Mouse (Mus musculus) cerebellum, postnatal 10 days (tissue): ENCODE measurements around the gene Rab3il1.

Experiments used
- DNase-seq, 2 experiments: peaks; one replicate each; pipeline ENCODE4 v3.0.0; 2021; ENCODE audit warnings: mixed read lengths in 2 of 2

Gene Rab3il1

GRCm38 (mm10) chr19:10015442-10015841, 14.0 kb downstream of the Rab3il1 start:
- no peak for DNase-seq

- no peak for DNase-seq
Measured at GRCm38 (mm10) chr19:10016151-10016550, 14.7 kb downstream of the Rab3il1 start.

- peak; percentile 86 to 93 for DNase-seq
Measured at GRCm38 (mm10) chr19:10017637-10018526, 16.4 kb downstream of the Rab3il1 start.

DNA sequence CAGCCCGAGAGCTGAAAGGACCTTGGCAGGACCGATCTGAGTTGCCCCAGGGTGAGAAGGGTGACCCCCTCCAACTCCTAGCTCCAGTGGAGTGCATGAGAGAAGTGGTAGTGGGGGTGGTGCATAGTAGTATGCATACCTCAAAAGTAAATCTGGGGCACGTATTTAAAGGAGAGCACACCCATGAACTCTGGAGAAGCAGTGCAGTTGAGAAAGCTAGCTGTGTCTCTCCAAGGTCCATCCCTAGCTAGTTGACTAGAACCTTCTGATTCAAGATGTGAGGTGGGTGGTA, 17.0 kb downstream of the Rab3il1 start:
- no peak for DNase-seq

- no peak for DNase-seq
Measured at GRCm38 (mm10) chr19:10019214-10019760, 17.8 kb downstream of the Rab3il1 start.

GRCm38 (mm10) chr19:10021981-10022380, 20.5 kb downstream of the Rab3il1 start:
- DNase-seq, result no peak

DNA sequence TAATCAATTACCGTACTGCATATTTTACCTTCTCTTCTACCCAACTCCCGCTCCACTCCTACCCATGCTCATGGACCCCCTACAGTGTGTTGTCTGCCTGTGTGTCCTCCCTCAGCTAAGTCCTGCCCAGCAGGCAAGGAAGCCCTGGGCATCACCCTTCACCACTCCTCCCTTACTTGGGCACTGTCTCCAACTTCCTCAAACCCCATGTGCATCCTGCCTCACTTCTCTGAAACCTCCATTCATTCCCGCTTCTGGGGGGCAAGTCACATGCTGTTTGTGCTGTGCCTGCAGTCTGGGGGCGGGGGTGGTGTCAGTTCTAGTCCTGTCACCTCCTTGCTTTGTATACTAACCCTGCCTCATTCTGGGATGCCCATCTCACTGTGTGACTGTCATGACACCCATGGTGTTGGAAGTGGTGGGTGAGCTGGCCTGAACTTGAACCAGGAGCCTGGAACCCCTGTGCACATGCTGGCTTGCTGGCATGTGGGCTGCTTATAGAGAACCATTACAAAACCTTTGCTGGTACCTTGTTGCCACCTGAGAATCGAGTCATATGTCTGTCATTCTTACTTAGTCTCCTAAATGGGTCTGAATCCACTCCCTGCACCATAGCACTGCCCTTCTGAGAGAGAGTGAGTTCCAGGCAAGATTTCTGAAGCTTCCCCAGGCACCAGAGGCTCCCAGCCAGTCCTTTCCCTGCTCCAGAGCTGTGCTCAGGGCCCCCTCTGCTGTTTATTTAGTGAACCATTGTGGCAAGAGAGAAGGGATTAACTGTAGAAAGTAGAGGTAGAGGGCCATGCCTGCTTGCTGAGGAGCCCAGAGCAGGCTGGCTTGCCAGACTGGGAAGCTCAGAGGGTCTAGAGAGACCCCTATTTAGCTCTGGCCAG, 21.2 kb downstream of the Rab3il1 start:
- DNase-seq, result peak; percentile 61 to 67

GRCm38 (mm10) chr19:10023304-10023758, 21.9 kb downstream of the Rab3il1 start:
- DNase-seq, result no peak

GRCm38 (mm10) chr19:10025169-10025875, 23.9 kb downstream of the Rab3il1 start:
- DNase-seq, result peak; percentile 81 to 90

GRCm38 (mm10) chr19:10029746-10030145, 28.3 kb downstream of the Rab3il1 start:
- DNase-seq, result no peak

GRCm38 (mm10) chr19:10033211-10033973, 31.9 kb downstream of the Rab3il1 start:
- peak; percentile 76 to 84 for DNase-seq

GRCm38 (mm10) chr19:10034356-10034755, 32.9 kb downstream of the Rab3il1 start:
- DNase-seq, result no peak

DNA sequence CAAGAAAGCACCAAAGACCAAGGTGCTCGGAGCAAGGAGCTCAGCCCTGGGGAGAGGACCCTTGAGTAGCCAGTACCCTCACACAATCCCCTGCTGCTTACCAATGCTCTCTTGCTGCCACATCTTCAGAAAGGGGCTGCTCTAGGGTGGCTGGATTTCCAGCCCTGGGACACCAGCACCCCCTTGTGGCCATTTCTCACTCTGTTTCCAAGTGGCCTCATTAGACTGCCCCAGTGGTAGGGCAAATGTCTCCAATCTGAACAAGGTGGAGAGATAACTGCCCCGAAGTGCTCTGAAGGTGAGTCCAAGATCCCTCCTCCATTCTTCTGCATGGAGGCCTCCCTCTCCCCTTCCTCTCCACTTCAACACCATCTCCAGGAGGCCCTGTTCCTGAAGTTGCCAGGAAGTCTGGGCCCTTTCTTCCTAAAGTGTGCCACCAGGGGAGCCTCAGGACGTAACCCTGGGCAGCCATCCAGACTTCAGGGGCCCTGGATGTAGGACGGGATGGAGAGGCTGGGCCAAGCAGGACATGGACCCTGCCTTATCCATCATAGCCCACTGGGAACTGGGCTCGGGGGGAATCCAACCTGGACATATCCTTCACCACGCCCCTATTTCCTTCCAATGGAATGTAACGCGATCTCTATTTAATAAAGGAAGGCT, 33.4 kb downstream of the Rab3il1 start:
- DNase-seq, result peak; percentile 92 to 94

- DNase-seq, result no peak
Measured at GRCm38 (mm10) chr19:10037534-10037933, 36.1 kb downstream of the Rab3il1 start.

GRCm38 (mm10) chr19:10038364-10038763, 36.9 kb downstream of the Rab3il1 start:
- no peak for DNase-seq

GRCm38 (mm10) chr19:10038910-10039309, 37.4 kb downstream of the Rab3il1 start:
- peak; percentile 63 to 64 for DNase-seq

DNA sequence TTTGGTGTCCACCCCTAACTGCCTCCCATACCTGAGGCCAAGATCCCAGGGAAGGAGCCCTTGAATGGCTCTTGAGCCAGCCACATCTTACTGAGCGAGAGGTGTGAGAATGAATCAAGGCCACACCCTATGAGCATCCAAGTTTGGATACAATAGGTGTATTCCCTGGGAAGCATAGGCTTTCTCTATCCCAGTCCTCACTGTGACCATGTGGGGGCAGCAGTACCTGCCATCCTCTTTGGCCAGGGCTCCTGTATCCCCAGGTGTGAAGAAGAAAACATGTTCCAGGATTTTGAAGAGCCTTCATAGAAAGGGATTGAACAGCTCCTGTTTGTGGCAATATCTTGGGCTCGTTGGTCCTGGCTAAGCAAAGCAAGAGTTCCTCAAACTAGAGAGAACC, 38.1 kb downstream of the Rab3il1 start:
- peak; percentile 55 to 67 for DNase-seq

GRCm38 (mm10) chr19:10040866-10041387, 39.5 kb downstream of the Rab3il1 start:
- peak; percentile 79 for DNase-seq

DNA sequence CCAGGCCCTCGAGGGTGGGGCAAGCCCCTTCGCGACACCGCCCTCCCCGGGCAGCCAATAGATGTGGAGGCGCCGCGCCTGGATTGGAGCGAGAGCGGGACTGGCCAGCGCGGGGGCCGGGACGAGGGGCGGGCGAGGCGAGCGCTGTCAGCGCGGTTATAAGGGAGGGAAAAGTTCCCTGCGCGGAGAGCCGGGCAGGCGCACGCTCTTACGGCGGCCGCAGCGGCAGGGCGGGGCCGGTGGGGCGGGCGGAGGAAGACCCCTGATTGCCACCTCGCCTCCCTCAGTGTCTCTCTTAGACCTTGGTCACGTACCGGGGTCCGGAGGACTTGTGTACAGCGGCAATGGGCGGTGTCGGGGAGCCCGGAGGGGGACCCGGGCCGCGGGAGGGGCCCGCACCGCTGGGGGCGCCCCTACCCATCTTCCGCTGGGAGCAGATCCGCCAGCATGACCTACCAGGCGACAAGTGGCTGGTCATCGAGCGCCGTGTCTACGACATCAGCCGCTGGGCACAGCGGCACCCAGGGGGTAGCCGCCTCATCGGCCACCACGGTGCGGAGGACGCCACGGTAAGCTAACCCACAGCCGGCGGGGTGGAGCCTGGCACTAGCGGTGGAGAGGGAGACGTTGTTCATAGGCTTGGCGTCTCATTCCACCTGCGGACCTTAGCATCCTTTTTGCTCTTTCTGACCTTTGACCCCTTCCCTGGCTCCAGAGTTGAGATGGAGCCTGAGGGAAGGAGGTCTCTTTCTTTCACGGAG, 40.1 kb downstream of the Rab3il1 start, which contains the start of gene Fads3:
Gene Fads3 (plus strand): TSS at position 182 of the 761 bp plus-strand sequence.
- DNase-seq, result peak; percentile 84 to 88

DNA sequence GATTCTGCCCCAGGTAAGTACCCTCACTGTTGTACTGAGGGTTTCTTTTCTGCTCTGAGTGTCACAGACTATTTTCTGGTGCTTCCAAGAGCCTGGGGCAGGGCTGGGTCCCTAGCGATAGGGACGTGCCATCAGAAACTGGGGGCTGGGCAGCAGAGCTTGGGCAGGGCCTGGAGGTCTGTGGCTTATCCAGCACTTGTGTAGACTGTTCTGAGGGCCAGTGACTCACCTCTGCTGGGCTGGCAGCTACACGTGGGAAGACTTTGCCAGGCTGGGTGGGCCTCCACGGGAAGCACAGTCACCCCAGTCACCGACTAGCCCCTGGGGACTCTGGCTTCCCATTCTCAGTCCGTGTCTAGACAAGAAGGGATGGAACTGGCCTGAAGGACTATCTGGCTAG, 40.8 kb downstream of the Rab3il1 start:
- DNase-seq, result peak in 1 of 2 experiments; percentile 35
